Mouse (Mus musculus) forebrain, embryonic 14.5 days (tissue): ENCODE measurements around the gene Dpp9. TPM values are rescaled to one million over a fixed set of nuclear protein-coding genes. Genes with fewer than 3 reads are reported as not detected.

ENCODE experiments used
- ATAC-seq: fragments of 200-750 bp; cut with Nextera tagmentation; 2 replicates; pipeline ENCODE4 v1.8.0; 2017; ENCODE audit warnings: mild to moderate bottlenecking, moderate library complexity
- DNase-seq: peaks from one replicate; pipeline ENCODE4 v3.0.0-alpha.2; 2015; ENCODE audit warnings: low spot score
- H3K27ac ChIP-seq: fragments of 300-500 bp; sonication (generic); 2 replicates; pipeline ENCODE4 v1.5.1; 2014; ENCODE audit warnings: low read depth, mild to moderate bottlenecking, control low read depth, low read length, moderate library complexity
- H3K27me3 ChIP-seq: fragments of 300-500 bp; sonication (generic); replicated peaks from 2 replicates; pipeline ENCODE4 v1.6.1; 2014; ENCODE audit warnings: low read length, control low read depth, mixed read lengths; ENCODE audit not compliant: control insufficient read depth, insufficient read depth
- H3K36me3 ChIP-seq: fragments of 300-500 bp; sonication (generic); 2 replicates; pipeline ENCODE4 v1.6.1; 2014; ENCODE audit warnings: low read length, control low read depth; ENCODE audit not compliant: control insufficient read depth, insufficient read depth
- H3K4me1 ChIP-seq: fragments of 300-500 bp; sonication (generic); 2 replicates; pipeline ENCODE4 v1.6.1; 2014; ENCODE audit warnings: antibody characterized with exemption, low read length, control low read depth; ENCODE audit not compliant: control insufficient read depth, insufficient read depth
- H3K4me2 ChIP-seq: fragments of 300-500 bp; sonication (generic); 2 replicates; pipeline ENCODE4 v1.6.1; 2014; ENCODE audit warnings: mild to moderate bottlenecking, control low read depth, low read length
- H3K4me3 ChIP-seq: fragments of 300-500 bp; sonication (generic); 2 replicates; pipeline ENCODE4 v1.5.1; 2014; ENCODE audit warnings: low read depth, low read length, control low read depth
- H3K9ac ChIP-seq: fragments of 300-500 bp; sonication (generic); 2 replicates; pipeline ENCODE4 v1.6.1; 2014; ENCODE audit warnings: mild to moderate bottlenecking, low read length, control low read depth, moderate library complexity
- H3K9me3 ChIP-seq: fragments of 300-500 bp; sonication (generic); replicated peaks from 2 replicates; pipeline ENCODE4 v1.6.1; 2016; ENCODE audit warnings: low read length, control low read depth, mixed read lengths; ENCODE audit not compliant: control insufficient read depth
- WGBS: fragments of 180-500 bp; shearing (Covaris S2); extraction: QIAGEN DNeasy Blood & Tissue Kit; methylation state at CpG from one replicate; pipeline ENCODE4 v1.1.7; 2014; 5-methylcytosine and 5-hydroxymethylcytosine counted together
- microRNA counts: library from miRNA; unstranded; fragments of <30 nt; microRNA quantifications from one replicate; lab custom pipeline; 2016
- microRNA-seq: library from miRNA; unstranded; fragments of <30 nt; microRNA quantifications from one replicate; pipeline ENCODE4, GENCODE M21; 2016
- polyA plus RNA-seq: library from polyadenylated mRNA; unstranded; fragments of >200 nt; fragmentation: Nextera tagmentation; extraction: Ambion mirVana; gene quantifications from 2 replicates; pipeline ENCODE4 v1.2.1, GENCODE M21; 2014

Dpp9 gene
- polyA plus RNA-seq, 1 experiment from 2014 or later = 18.3 TPM

DNA sequence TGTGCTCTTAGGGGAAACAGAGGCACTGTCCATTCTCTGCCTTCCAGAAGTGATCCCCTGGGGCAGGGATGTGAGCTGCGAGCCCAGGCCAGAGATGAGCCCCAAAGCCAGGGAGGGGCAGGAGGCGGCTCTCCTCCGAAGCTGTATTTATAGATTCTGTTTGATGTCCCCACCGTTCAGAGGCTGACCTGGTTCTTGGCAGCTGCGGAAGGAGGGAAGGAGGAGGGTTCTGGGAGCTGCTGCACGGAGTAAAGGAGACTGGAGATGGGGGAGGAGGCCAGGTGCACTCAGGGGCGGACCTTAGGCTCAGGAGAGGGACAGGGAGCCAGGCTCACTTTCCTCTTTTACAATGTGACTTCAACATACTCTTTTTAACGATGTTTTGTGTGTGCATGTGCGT, 72.6 kb downstream of the Dpp9 start:
- no peak overlapping the region for H3K27ac ChIP-seq
- DNase-seq (no peak), ATAC-seq (no peak)
- no peak overlapping the region for H3K9ac ChIP-seq
- H3K4me3 ChIP-seq = no peak overlapping the region
- H3K4me1 ChIP-seq = peaks cover 9% of the 10 kb centered on the region
- H3K27me3 ChIP-seq = peaks cover 23% of the 10 kb centered on the region
- H3K4me2 ChIP-seq = no peak overlapping the region
- H3K9me3 ChIP-seq = no peaks in the 10 kb centered on the region
- no peaks in the 10 kb centered on the region for H3K36me3 ChIP-seq
- 21% methylated on average over 9 of the region's 9 CpGs for WGBS

- DNase-seq = no peak
- Histone ChIP-seq H3K9me3 (no peaks in the 10 kb centered on the region), H3K4me3 (no peak overlapping the region), H3K27me3 (peaks cover 24% of the 10 kb centered on the region), H3K4me1 (peaks cover 9% of the 10 kb centered on the region), H3K27ac (no peak overlapping the region), H3K36me3 (no peaks in the 10 kb centered on the region), H3K9ac (no peak overlapping the region), H3K4me2 (no peak overlapping the region)
- WGBS = 76% methylated on average over 9 of the region's 9 CpGs
- ATAC-seq = no peak
Observed at GRCm38 (mm10) chr17:56144546-56144945, 74.2 kb downstream of the Dpp9 start.

DNA sequence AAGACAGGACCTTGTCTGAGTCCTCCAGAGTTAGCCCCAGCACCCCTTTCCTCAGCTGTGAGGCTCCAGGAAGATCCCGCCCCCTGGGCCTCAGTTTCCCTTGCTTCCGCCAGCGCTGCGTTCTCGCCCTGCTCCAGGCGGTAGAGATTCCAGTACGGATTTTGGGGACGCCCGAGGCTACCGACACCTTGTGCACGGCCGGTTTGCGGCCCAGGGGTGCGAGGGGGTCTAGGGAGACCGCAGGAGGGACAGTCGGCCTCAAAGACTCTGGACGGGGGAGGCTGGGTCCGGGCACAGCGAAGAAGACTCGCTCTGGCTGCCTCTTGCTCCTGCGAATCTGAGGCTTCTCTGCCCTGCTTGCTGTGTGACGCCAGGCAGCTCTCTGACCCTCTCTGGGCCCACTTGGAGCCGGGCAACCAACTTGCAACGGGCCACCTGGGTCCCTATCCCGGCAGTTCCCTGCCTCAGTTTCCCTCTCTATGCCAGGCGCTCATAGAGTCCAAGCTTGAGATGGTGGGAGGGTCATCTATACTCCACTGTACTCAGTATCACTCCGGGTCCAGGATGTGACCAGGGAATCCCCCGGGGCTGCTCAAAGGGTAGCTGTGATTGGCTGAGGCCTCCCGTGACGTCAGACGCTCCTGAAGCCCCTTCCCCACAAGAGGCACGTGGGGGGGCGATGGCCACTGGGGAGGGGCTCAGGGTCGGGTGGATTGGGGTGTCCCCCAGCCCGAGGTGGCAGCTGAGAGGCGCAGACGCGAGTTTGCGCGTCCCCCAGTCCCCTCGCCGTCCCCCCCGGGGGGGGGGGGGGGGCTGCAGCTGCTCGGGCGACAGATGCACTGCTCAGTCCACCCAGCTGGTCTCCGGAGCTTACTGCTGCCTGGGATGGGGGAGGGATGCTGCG, 76.8 kb downstream of the Dpp9 start:
- H3K4me1 ChIP-seq = peaks cover 13% of the 10 kb centered on the region

DNA sequence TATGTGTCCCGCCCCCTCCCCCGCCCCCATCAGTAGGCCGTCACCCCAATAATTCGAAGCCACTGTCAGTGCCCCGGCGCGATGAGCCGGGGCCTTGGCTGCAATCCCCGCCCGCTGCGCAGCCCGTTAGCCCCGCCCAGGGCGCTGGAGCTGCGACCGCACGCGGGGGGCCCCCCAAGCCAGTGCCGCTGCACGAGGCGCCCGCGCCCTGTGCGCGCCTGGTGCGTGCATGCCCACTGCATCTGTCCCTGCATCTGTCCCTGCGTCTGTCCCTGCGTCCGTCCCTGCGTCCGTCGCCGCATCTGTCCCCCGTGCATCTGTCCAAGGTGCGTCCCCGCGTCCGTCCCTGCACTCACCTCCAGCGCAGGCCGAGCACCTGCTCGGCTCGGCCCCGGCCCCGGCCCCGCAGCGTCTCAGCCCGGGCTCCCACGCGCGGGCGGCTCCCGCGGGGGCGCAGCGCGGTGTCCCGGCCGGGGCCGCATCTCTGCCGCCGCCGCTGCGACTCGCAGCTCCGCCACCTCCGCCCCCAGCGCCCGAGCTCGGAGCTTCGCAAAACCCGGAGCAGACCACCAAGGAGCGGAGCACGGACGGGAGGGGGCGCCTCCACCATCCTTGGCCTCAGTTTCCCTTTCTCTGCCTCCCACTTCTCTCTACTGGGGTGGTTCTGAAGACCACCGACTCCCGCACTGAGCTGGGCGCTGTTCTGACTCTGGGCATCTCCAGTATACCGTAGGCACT, 78.7 kb downstream of the Dpp9 start, which contains the start of gene Sema6b:
Gene Sema6b, minus strand, starts transcription at position 486 of the 738 bp plus-strand sequence.
- WGBS = 1% methylated on average over 69 of the region's 79 CpGs
- H3K27me3 ChIP-seq = peaks cover 19% of the 10 kb centered on the region
- H3K9me3 ChIP-seq = no peaks in the 10 kb centered on the region

More for the DNA sequence above, 76.8 kb downstream of the Dpp9 start:
- H3K4me3 ChIP-seq = peak overlapping the region; percentile 38
- ATAC-seq = peak; percentile 54
- peak overlapping the region; percentile 67 for H3K4me2 ChIP-seq
- H3K9me3 ChIP-seq = no peaks in the 10 kb centered on the region
- peak; percentile 62 for DNase-seq
- under 1% methylated on average over 46 of the region's 47 CpGs for WGBS
- H3K27me3 ChIP-seq = peaks cover 19% of the 10 kb centered on the region
- peak overlapping the region; percentile 54 for H3K9ac ChIP-seq
- no peaks in the 10 kb centered on the region for H3K36me3 ChIP-seq
- no peak overlapping the region for H3K27ac ChIP-seq

DNA sequence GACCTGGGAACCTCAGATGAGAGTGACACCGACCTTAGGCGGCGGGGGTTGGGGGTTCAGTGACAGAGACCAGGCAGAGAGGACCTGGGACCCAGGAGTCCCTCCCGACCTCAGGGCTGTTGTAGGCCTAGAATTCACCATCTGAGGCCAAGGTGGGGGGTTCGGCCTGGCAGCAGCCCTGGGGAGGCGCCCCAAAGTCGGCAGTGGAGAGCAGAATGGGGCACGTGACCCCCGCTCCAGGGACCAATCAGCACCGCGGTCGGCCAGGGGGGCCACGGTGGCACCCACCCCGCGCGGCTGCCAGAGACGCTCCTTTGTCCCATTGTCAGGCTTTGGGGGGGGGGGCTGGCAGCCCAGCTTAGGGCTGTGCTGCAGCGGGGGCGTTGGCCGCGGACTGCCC, 79.3 kb downstream of the Dpp9 start:
- H3K27me3 ChIP-seq = peaks cover 19% of the 10 kb centered on the region
- peak; percentile 29 for DNase-seq
- WGBS = 11% methylated on average over 7 of the region's 21 CpGs
- peak overlapping the region; percentile 63; the same call in 1 of the 2 replicates for H3K27ac ChIP-seq
- H3K9me3 ChIP-seq = no peaks in the 10 kb centered on the region
- H3K4me2 ChIP-seq = peak overlapping the region; percentile 91
- ATAC-seq = peak; percentile 21; the same call in 1 of the 2 replicates
- H3K4me1 ChIP-seq = peaks cover 14% of the 10 kb centered on the region
- peak overlapping the region; percentile 85 for H3K4me3 ChIP-seq
- no peaks in the 10 kb centered on the region for H3K36me3 ChIP-seq
- H3K9ac ChIP-seq = peak overlapping the region; percentile 81

More for the DNA sequence above, 78.7 kb downstream of the Dpp9 start, which contains the start of gene Sema6b:
- peak within 1 kb of the TSS; percentile 91 for H3K4me2 ChIP-seq
- ATAC-seq (peak; percentile 52), DNase-seq (peak; percentile 79)
- H3K4me1 ChIP-seq = peaks cover 13% of the 10 kb centered on the region
- H3K4me3 ChIP-seq = peak within 1 kb of the TSS; percentile 85
- peak within 1 kb of the TSS; percentile 63 for H3K27ac ChIP-seq
- no peaks in the 10 kb centered on the region for H3K36me3 ChIP-seq
- peak within 1 kb of the TSS; percentile 81 for H3K9ac ChIP-seq

- Histone ChIP-seq H3K4me3 (0 out of 2 replicates have a peak overlapping the region, but pooled peaks have one; percentile 85), H3K9me3 (no peaks in the 10 kb centered on the region), H3K9ac (0 out of 2 replicates have a peak overlapping the region, but pooled peaks have one; percentile 81), H3K4me1 (peaks cover 20% of the 10 kb centered on the region), H3K27ac (no peak overlapping the region), H3K27me3 (peaks cover 19% of the 10 kb centered on the region), H3K4me2 (peak overlapping the region; percentile 91), H3K36me3 (no peaks in the 10 kb centered on the region)
- WGBS = 12% methylated on average over 25 of the region's 25 CpGs
- no peak for ATAC-seq
- DNase-seq = no peak
Observed at GRCm38 (mm10) chr17:56137839-56138613, 80.7 kb downstream of the Dpp9 start.

MicroRNA genes within 50 kb of the gene (microRNA counts, 519-probe panel; counts per million panel counts)
- not detected for microRNA mmu-miR-7b (lab: Ali Mortazavi, UCI)

Small RNA genes lying within 50 kb of the gene (microRNA-seq; reads per million reads assigned to microRNA genes)
- gene Gm44397 (not detected), gene Mir7b (2,106 reads per million, percentile 86 among the genes with 10 or more reads in this experiment)

Other genes with a start within 250 kb of the Dpp9 start
- 109 and 111 TPM in 2 replicates for gene Shd, start 248.4 kb downstream of the Dpp9 start, polyA plus RNA-seq
- 106 and 121 TPM in 2 replicates for gene Fsd1, start 232.4 kb downstream of the Dpp9 start, polyA plus RNA-seq
- 4.7 and 5.0 TPM in 2 replicates for gene Stap2, start 213.3 kb downstream of the Dpp9 start, polyA plus RNA-seq
- gene Mpnd, start 213.2 kb downstream of the Dpp9 start, polyA plus RNA-seq = 170 TPM in 2 replicates
- gene Sh3gl1, start 182.3 kb downstream of the Dpp9 start, polyA plus RNA-seq = 96.0 and 113 TPM in 2 replicates
- gene Chaf1a, start 178.5 kb downstream of the Dpp9 start, polyA plus RNA-seq = 6.8 and 6.9 TPM in 2 replicates
- gene Ubxn6, start 143.9 kb downstream of the Dpp9 start, polyA plus RNA-seq = 68.8 and 83.7 TPM in 2 replicates
- 81.5 and 109 TPM in 2 replicates for gene Hdgfl2, start 139.3 kb downstream of the Dpp9 start, polyA plus RNA-seq
- gene Plin4, start 109.1 kb downstream of the Dpp9 start, polyA plus RNA-seq = 0.04 and 0.07 TPM in 2 replicates
- gene Plin5, start 101.3 kb downstream of the Dpp9 start, polyA plus RNA-seq = 0.42 and 0.67 TPM in 2 replicates
- not detected in 2 replicates for gene Lrg1, start 96.9 kb downstream of the Dpp9 start, polyA plus RNA-seq
- gene Sema6b, start 78.6 kb downstream of the Dpp9 start, polyA plus RNA-seq = 9.4 and 12.1 TPM in 2 replicates
- gene Tnfaip8l1, start 56.4 kb downstream of the Dpp9 start, polyA plus RNA-seq = 9.7 and 10.9 TPM in 2 replicates
- gene Mydgf, start 35.0 kb downstream of the Dpp9 start, polyA plus RNA-seq = 58.8 and 63.5 TPM in 2 replicates
- gene Fem1a, start 37.9 kb upstream of the Dpp9 start, polyA plus RNA-seq = 18.0 and 22.0 TPM in 2 replicates
- 1.5 and 2.2 TPM in 2 replicates for gene Ticam1, start 57.9 kb upstream of the Dpp9 start, polyA plus RNA-seq
- 15.3 and 17.8 TPM in 2 replicates for gene Plin3, start 74.0 kb upstream of the Dpp9 start, polyA plus RNA-seq
- gene Arrdc5, start 81.4 kb upstream of the Dpp9 start, polyA plus RNA-seq = not detected in 2 replicates
- 38.9 and 47.4 TPM in 2 replicates for gene Uhrf1, start 84.4 kb upstream of the Dpp9 start, polyA plus RNA-seq
- gene Kdm4b, start 107.2 kb upstream of the Dpp9 start, polyA plus RNA-seq = 41.7 and 58.5 TPM in 2 replicates